Mouse (Mus musculus) limb, embryonic 12.5 days (tissue): Measurements from ENCODE around the gene Ovch2. TPM values are rescaled to one million over a fixed set of nuclear protein-coding genes. Genes with fewer than 3 reads are reported as not detected.
A peak's percentile ranks its signal among the peaks of the same experiment; 100 is the strongest.
"Not testable (repeated sequence)": the region's sequence is repeated elsewhere in the genome, so short reads cannot be mapped to it uniquely, and the experiment has no call there.

Source experiments
- ATAC-seq: fragments of 200-750 bp; cut with Nextera tagmentation; 2 replicates; pipeline ENCODE4 v1.8.0; 2017; ENCODE audit warnings: low read depth, moderate TSS enrichment; ENCODE audit not compliant: insufficient number of reproducible peaks, insufficient read depth, low FRiP score, low TSS enrichment
- H3K27ac ChIP-seq: fragments of 300-500 bp; sonication (generic); 2 replicates; pipeline ENCODE4 v1.5.1; 2016; ENCODE audit warnings: mild to moderate bottlenecking, moderate library complexity
- H3K27me3 ChIP-seq: fragments of 300-500 bp; sonication (generic); 2 replicates; pipeline ENCODE4 v1.6.1; 2016; ENCODE audit warnings: mild to moderate bottlenecking, moderate library complexity
- H3K36me3 ChIP-seq: fragments of 300-500 bp; sonication (generic); 2 replicates; pipeline ENCODE4 v1.6.1; 2016; ENCODE audit warnings: mild to moderate bottlenecking, moderate library complexity
- H3K4me1 ChIP-seq: fragments of 300-500 bp; sonication (generic); replicated peaks from 2 replicates; pipeline ENCODE4 v1.6.1; 2016
- H3K4me2 ChIP-seq: fragments of 300-500 bp; sonication (generic); 2 replicates; pipeline ENCODE4 v1.6.1; 2016; ENCODE audit warnings: mild to moderate bottlenecking, moderate library complexity
- H3K4me3 ChIP-seq: fragments of 300-500 bp; sonication (generic); replicated peaks from 2 replicates; pipeline ENCODE4 v1.5.1; 2016; ENCODE audit warnings: mild to moderate bottlenecking
- H3K9ac ChIP-seq: fragments of 300-500 bp; sonication (generic); replicated peaks from 2 replicates; pipeline ENCODE4 v1.6.1; 2016; ENCODE audit warnings: mild to moderate bottlenecking, moderate library complexity
- H3K9me3 ChIP-seq: fragments of 300-500 bp; sonication (generic); 2 replicates; pipeline ENCODE4 v1.6.1; 2016; ENCODE audit warnings: mild to moderate bottlenecking, moderate library complexity
- WGBS: fragments of 180-500 bp; shearing (Covaris S2); methylation state at CpG from one replicate; pipeline ENCODE4 v1.1.7; 2016; 5-methylcytosine and 5-hydroxymethylcytosine counted together
- polyA plus RNA-seq: library from polyadenylated mRNA; unstranded; fragments of >200 nt; fragmentation: Nextera tagmentation; extraction: Ambion mirVana; gene quantifications from 2 replicates; pipeline ENCODE4 v1.2.1, GENCODE M21; 2016

Ovch2 gene
- not detected in 2 replicates for polyA plus RNA-seq

- Histone ChIP-seq H3K36me3 (no peaks in the 10 kb centered on the region), H3K4me2 (no peak within 1 kb of the TSS), H3K9me3 (peaks cover 5% of the 10 kb centered on the region; the same call in 1 of the 2 replicates), H3K27me3 (no peaks in the 10 kb centered on the region), H3K4me3 (no peak within 1 kb of the TSS), H3K27ac (no peak within 1 kb of the TSS), H3K4me1 (no peaks in the 10 kb centered on the region), H3K9ac (no peak within 1 kb of the TSS)
- WGBS, result 86% methylated on average over 2 of the region's 2 CpGs
- no peak for ATAC-seq
Observed at GRCm38 (mm10) chr7:107801108-107801507, at the start of gene Ovch2. Gene Ovch2 (minus strand): TSS chr7:107801208.

- H3K36me3 ChIP-seq, H3K4me2 ChIP-seq, H3K27me3 ChIP-seq, H3K4me1 ChIP-seq, H3K27ac ChIP-seq, H3K9me3 ChIP-seq, ATAC-seq, H3K9ac ChIP-seq, H3K4me3 ChIP-seq: not testable (repeated sequence)
- 84% methylated on average over 1 of the region's 1 CpGs for WGBS
Observed at GRCm38 (mm10) chr7:107847390-107847789, 46.4 kb upstream of the Ovch2 start, which contains the start of gene Olfr470. Gene Olfr470 (minus strand): TSS chr7:107847490.

- no peak for ATAC-seq
- Histone ChIP-seq H3K27ac (no peak overlapping the region), H3K27me3 (no peaks in the 10 kb centered on the region), H3K9ac (no peak overlapping the region), H3K4me1 (no peaks in the 10 kb centered on the region), H3K9me3 (no peaks in the 10 kb centered on the region), H3K36me3 (no peaks in the 10 kb centered on the region), H3K4me3 (no peak overlapping the region), H3K4me2 (no peak overlapping the region)
- 77% methylated on average over 1 of the region's 1 CpGs for WGBS
Observed at GRCm38 (mm10) chr7:107841719-107842118, 40.7 kb upstream of the Ovch2 start.

- not testable (repeated sequence) for ATAC-seq, H3K4me3 ChIP-seq, H3K4me1 ChIP-seq, H3K9ac ChIP-seq, H3K36me3 ChIP-seq, H3K4me2 ChIP-seq, H3K9me3 ChIP-seq, H3K27ac ChIP-seq, H3K27me3 ChIP-seq
Observed at GRCm38 (mm10) chr7:107825441-107825840, 24.4 kb upstream of the Ovch2 start, which contains the start of gene Olfr469. Gene Olfr469 (minus strand): TSS chr7:107825541.

GRCm38 (mm10) chr7:107823867-107824266, 22.9 kb upstream of the Ovch2 start:
- WGBS, result 72% methylated on average over 2 of the region's 2 CpGs
- H3K4me3 ChIP-seq, H3K27ac ChIP-seq, H3K4me1 ChIP-seq, H3K9me3 ChIP-seq, H3K27me3 ChIP-seq, H3K36me3 ChIP-seq, H3K9ac ChIP-seq, H3K4me2 ChIP-seq, ATAC-seq: not testable (repeated sequence)

- no peak for ATAC-seq
Observed at GRCm38 (mm10) chr7:107819442-107819841, 18.4 kb upstream of the Ovch2 start.

GRCm38 (mm10) chr7:107811963-107812362, 11.0 kb upstream of the Ovch2 start, which contains the start of gene Olfr467:
Gene Olfr467 (plus strand): TSS chr7:107812263.
- no peak within 1 kb of the TSS for H3K27ac ChIP-seq
- no peak within 1 kb of the TSS for H3K9ac ChIP-seq
- H3K4me1 ChIP-seq, result no peaks in the 10 kb centered on the region
- no peak for ATAC-seq
- H3K4me2 ChIP-seq, result no peak within 1 kb of the TSS
- 0 out of 2 replicates have a peak, but pooled peaks cover 3% of the 10 kb centered on the region for H3K9me3 ChIP-seq
- H3K36me3 ChIP-seq, result no peaks in the 10 kb centered on the region
- no peak within 1 kb of the TSS for H3K4me3 ChIP-seq
- no peaks in the 10 kb centered on the region for H3K27me3 ChIP-seq

More at GRCm38 (mm10) chr7:107819442-107819841, 18.4 kb upstream of the Ovch2 start:
- Histone ChIP-seq H3K9me3 (no peaks in the 10 kb centered on the region), H3K36me3 (no peaks in the 10 kb centered on the region), H3K4me1 (no peaks in the 10 kb centered on the region), H3K27ac (no peak overlapping the region), H3K27me3 (no peaks in the 10 kb centered on the region), H3K4me3 (no peak overlapping the region), H3K9ac (no peak overlapping the region), H3K4me2 (no peak overlapping the region)

GRCm38 (mm10) chr7:107802138-107802537, 1.1 kb upstream of the Ovch2 start:
- Histone ChIP-seq H3K9me3 (peaks cover 12% of the 10 kb centered on the region; the same call in 1 of the 2 replicates), H3K27me3 (no peaks in the 10 kb centered on the region), H3K4me3 (no peak overlapping the region), H3K36me3 (no peaks in the 10 kb centered on the region), H3K27ac (0 out of 2 replicates have a peak overlapping the region, but pooled peaks have one; percentile 62), H3K9ac (no peak overlapping the region), H3K4me2 (no peak overlapping the region), H3K4me1 (no peaks in the 10 kb centered on the region)
- no peak for ATAC-seq
- 41% methylated on average over 3 of the region's 3 CpGs for WGBS

- Histone ChIP-seq H3K9me3 (no peaks in the 10 kb centered on the region), H3K4me3 (no peak overlapping the region), H3K27me3 (no peaks in the 10 kb centered on the region), H3K27ac (no peak overlapping the region), H3K4me2 (no peak overlapping the region), H3K4me1 (no peaks in the 10 kb centered on the region), H3K9ac (no peak overlapping the region), H3K36me3 (no peaks in the 10 kb centered on the region)
- 82% methylated on average over 2 of the region's 2 CpGs for WGBS
- no peak for ATAC-seq
Observed at GRCm38 (mm10) chr7:107796500-107796899, 4.5 kb downstream of the Ovch2 start.

- H3K4me1 ChIP-seq, result no peaks in the 10 kb centered on the region
- H3K27ac ChIP-seq, result no peak overlapping the region
- 60% methylated on average over 3 of the region's 3 CpGs for WGBS
- H3K36me3 ChIP-seq, result no peaks in the 10 kb centered on the region
- no peak overlapping the region for H3K4me2 ChIP-seq
- H3K4me3 ChIP-seq, result no peak overlapping the region
- H3K9me3 ChIP-seq, result no peaks in the 10 kb centered on the region
- no peaks in the 10 kb centered on the region for H3K27me3 ChIP-seq
- no peak for ATAC-seq
- no peak overlapping the region for H3K9ac ChIP-seq
Observed at GRCm38 (mm10) chr7:107787977-107788620, 12.9 kb downstream of the Ovch2 start.

- 42% methylated on average over 4 of the region's 4 CpGs for WGBS
- no peaks in the 10 kb centered on the region for H3K36me3 ChIP-seq
- H3K4me3 ChIP-seq, result no peak overlapping the region
- no peak overlapping the region for H3K9ac ChIP-seq
- no peaks in the 10 kb centered on the region for H3K9me3 ChIP-seq
- no peaks in the 10 kb centered on the region for H3K27me3 ChIP-seq
- ATAC-seq, result no peak
- no peak overlapping the region for H3K4me2 ChIP-seq
- no peak overlapping the region for H3K27ac ChIP-seq
- no peaks in the 10 kb centered on the region for H3K4me1 ChIP-seq
Observed at GRCm38 (mm10) chr7:107779611-107780010, 21.4 kb downstream of the Ovch2 start.

GRCm38 (mm10) chr7:107778216-107778615, 22.8 kb downstream of the Ovch2 start:
- WGBS, result 81% methylated on average over 1 of the region's 1 CpGs
- Histone ChIP-seq H3K27ac (no peak overlapping the region), H3K4me3 (no peak overlapping the region), H3K4me2 (no peak overlapping the region), H3K9me3 (no peaks in the 10 kb centered on the region), H3K4me1 (no peaks in the 10 kb centered on the region), H3K36me3 (no peaks in the 10 kb centered on the region), H3K27me3 (no peaks in the 10 kb centered on the region), H3K9ac (no peak overlapping the region)
- no peak for ATAC-seq
